ENCODE assay signal across 8 mouse cellular contexts in genomic region chr5:110269141-110270101, GRCm38 (mm10). TPM values are rescaled to one million over a fixed set of nuclear protein-coding genes. Genes with fewer than 3 reads are reported as not detected.
A peak's percentile ranks its signal among the peaks of the same experiment; 100 is the strongest.
DNase-seq lines count a peak whose midpoint lies in the region; ATAC-seq lines count a peak whose summit lies in the region.

TSS of gene Pgam5 (minus strand) at chr5:110269913.

- peak within 1 kb of the TSS; percentile 50 for H3K27ac ChIP-seq in heart, embryonic 13.5 days (replicated peaks)
- peak within 1 kb of the TSS; percentile 76 for H3K27ac ChIP-seq in liver, embryonic 12.5 days
- no peak within 1 kb of the TSS for H3K27ac ChIP-seq in stomach, embryonic 15.5 days

- peaks cover 13% of the 10 kb centered on the region for H3K4me1 ChIP-seq in heart, embryonic 13.5 days
- H3K4me1 ChIP-seq in liver, embryonic 12.5 days = peaks cover 37% of the 10 kb centered on the region
- peaks cover 8% of the 10 kb centered on the region for H3K4me1 ChIP-seq in stomach, embryonic 15.5 days

- peak; percentile 85 for ATAC-seq in erythroid progenitor cell, adult 5-6 weeks (replicated peaks; ENCODE audit: low FRiP score, poor library complexity, severe bottlenecking)
- peak; percentile 85; the same call in 1 of the 2 replicates for ATAC-seq in heart, embryonic 13.5 days (ENCODE audit: extremely low read depth, insufficient number of reproducible peaks, low FRiP score, low TSS enrichment)
- peak; percentile 81 for ATAC-seq in liver, embryonic 12.5 days
- ATAC-seq in stomach, embryonic 15.5 days (ENCODE audit: insufficient read depth, low FRiP score, low read depth) = peak; percentile 85

- peak within 1 kb of the TSS; percentile 90 for H3K4me2 ChIP-seq in heart, embryonic 13.5 days
- peak within 1 kb of the TSS; percentile 87 for H3K4me2 ChIP-seq in liver, embryonic 12.5 days
- peak within 1 kb of the TSS; percentile 80 for H3K4me2 ChIP-seq in stomach, embryonic 15.5 days

- peak; percentile 94 for DNase-seq in CD4-positive helper T cell, adult 2 months (ENCODE audit: low read depth, low spot score)
- peak; percentile 66 for DNase-seq in brain, embryonic 18.5 days (ENCODE audit: low read depth, low spot score)
- peak; percentile 96 for DNase-seq in kidney, postnatal 10 days
- peak; percentile 76 to 85 for DNase-seq in natural killer cell, adult 2 months (ENCODE audit: low spot score in 2 of 2)

- H3K4me3 ChIP-seq in heart, embryonic 13.5 days = peak within 1 kb of the TSS; percentile 90
- H3K4me3 ChIP-seq in liver, embryonic 12.5 days = peak within 1 kb of the TSS; percentile 87
- H3K4me3 ChIP-seq in stomach, embryonic 15.5 days (replicated peaks) = peak within 1 kb of the TSS; percentile 74

- under 1% methylated on average over 66 of the region's 66 CpGs for WGBS in heart, embryonic 13.5 days
- WGBS in liver, embryonic 12.5 days (ENCODE audit: insufficient replicate concordance) = under 1% methylated on average over 66 of the region's 66 CpGs
- under 1% methylated on average over 66 of the region's 66 CpGs for whole genome bisulfite sequencing in stomach, embryonic 15.5 days

- H3K9ac ChIP-seq in heart, embryonic 13.5 days = peak within 1 kb of the TSS; percentile 90
- peak within 1 kb of the TSS; percentile 92 for H3K9ac ChIP-seq in liver, embryonic 12.5 days
- peak within 1 kb of the TSS; percentile 49 for H3K9ac ChIP-seq in stomach, embryonic 15.5 days

- H3K9me3 ChIP-seq in heart, embryonic 13.5 days = no peaks in the 10 kb centered on the region
- no peaks in the 10 kb centered on the region for H3K9me3 ChIP-seq in liver, embryonic 12.5 days (replicated peaks)
- H3K9me3 ChIP-seq in stomach, embryonic 15.5 days = no peaks in the 10 kb centered on the region

- H3K27me3 ChIP-seq in heart, embryonic 13.5 days (replicated peaks) = no peaks in the 10 kb centered on the region
- H3K27me3 ChIP-seq in liver, embryonic 12.5 days (replicated peaks) = no peaks in the 10 kb centered on the region
- H3K27me3 ChIP-seq in stomach, embryonic 15.5 days (replicated peaks) = no peaks in the 10 kb centered on the region

- peaks cover 31% of the 10 kb centered on the region for H3K36me3 ChIP-seq in heart, embryonic 13.5 days
- peaks cover 33% of the 10 kb centered on the region for H3K36me3 ChIP-seq in liver, embryonic 12.5 days
- peaks cover 22% of the 10 kb centered on the region for H3K36me3 ChIP-seq in stomach, embryonic 15.5 days

RNA-seq across cellular contexts. Expression of gene Pgam5, which starts in this region (rescaled TPM):
- 11.9 and 14.3 TPM in 2 replicates for total RNA-seq in erythroid progenitor cell, adult 5-6 weeks (2015; ENCODE audit: low replicate concordance)
- total RNA-seq in erythroid progenitor cell, adult 5-6 weeks (2017; ENCODE audit: low replicate concordance) = 11.2 and 13.3 TPM in 2 replicates
- polyA plus RNA-seq in heart, embryonic 13.5 days (2015; fragmentation: Nextera tagmentation; extraction: Ambion mirVana) = 47.4 and 56.3 TPM in 2 replicates
- 46.5 and 48.1 TPM in 2 replicates for polyA plus RNA-seq in liver, embryonic 12.5 days (2016; fragmentation: Nextera tagmentation; extraction: Ambion mirVana)
- polyA plus RNA-seq in stomach, embryonic 15.5 days (2015; fragmentation: Nextera tagmentation; extraction: Ambion mirVana) = 50.2 and 55.4 TPM in 2 replicates
